Mouse (Mus musculus) embryonic facial prominence, embryonic 11.5 days (tissue): ENCODE data around the gene Unk. TPM values are rescaled to one million over a fixed set of nuclear protein-coding genes. Genes with fewer than 3 reads are reported as not detected.

Experiments used
- ATAC-seq: fragments of 200-750 bp; cut with Nextera tagmentation; replicated peaks from 2 replicates; pipeline ENCODE4 v1.8.0; 2017; ENCODE audit warnings: low read depth; ENCODE audit not compliant: insufficient number of reproducible peaks, low FRiP score, low TSS enrichment
- DNase-seq: peaks from one replicate; pipeline ENCODE4 v3.0.0-alpha.2; 2015; ENCODE audit warnings: low spot score
- H3K27ac ChIP-seq: fragments of 300-500 bp; sonication (generic); replicated peaks from 2 replicates; pipeline ENCODE4 v1.5.1; 2014; ENCODE audit warnings: mild to moderate bottlenecking, low read depth, low read length, control low read depth
- H3K27me3 ChIP-seq: fragments of 300-500 bp; sonication (generic); 2 replicates; pipeline ENCODE4 v1.6.1; 2014; ENCODE audit warnings: mild to moderate bottlenecking, low read length, moderate library complexity, mixed read lengths; ENCODE audit not compliant: control insufficient read depth, insufficient read depth
- H3K36me3 ChIP-seq: fragments of 300-500 bp; sonication (generic); replicated peaks from 2 replicates; pipeline ENCODE4 v1.6.1; 2014; ENCODE audit warnings: low read depth, mild to moderate bottlenecking, low read length, moderate library complexity, mixed read lengths; ENCODE audit not compliant: control insufficient read depth, insufficient read depth
- H3K4me1 ChIP-seq: fragments of 300-500 bp; sonication (generic); 2 replicates; pipeline ENCODE4 v1.6.1; 2014; ENCODE audit warnings: low read length, mixed read lengths; ENCODE audit not compliant: control insufficient read depth, insufficient read depth
- H3K4me2 ChIP-seq: fragments of 300-500 bp; sonication (generic); 2 replicates; pipeline ENCODE4 v1.6.1; 2014; ENCODE audit warnings: low read depth, mild to moderate bottlenecking, control low read depth, low read length, moderate library complexity
- H3K4me3 ChIP-seq: fragments of 300-500 bp; sonication (generic); 2 replicates; pipeline ENCODE4 v1.5.1; 2014; ENCODE audit warnings: low read depth, low read length, control low read depth
- H3K9ac ChIP-seq: fragments of 300-500 bp; sonication (generic); replicated peaks from 2 replicates; pipeline ENCODE4 v1.6.1; 2014; ENCODE audit warnings: mild to moderate bottlenecking, control low read depth, low read length
- H3K9me3 ChIP-seq: fragments of 300-500 bp; sonication (generic); replicated peaks from 2 replicates; pipeline ENCODE4 v1.6.1; 2016; ENCODE audit warnings: mild to moderate bottlenecking, low read length, inconsistent platforms, mixed read lengths; ENCODE audit not compliant: control insufficient read depth
- WGBS: fragments of 180-500 bp; shearing (Covaris S2); extraction: QIAGEN DNeasy Blood & Tissue Kit; methylation state at CpG from one replicate; pipeline ENCODE4 v1.1.7; 2014; 5-methylcytosine and 5-hydroxymethylcytosine counted together
- polyA plus RNA-seq: library from polyadenylated mRNA; unstranded; fragments of >200 nt; fragmentation: Nextera tagmentation; extraction: Ambion mirVana; gene quantifications from 2 replicates; pipeline ENCODE4 v1.2.1, GENCODE M21; 2014

Gene Unk
- polyA plus RNA-seq, 1 experiment from 2014 or later: 21.7 TPM

GRCm38 (mm10) chr11:116084166-116084565 lies 54.0 kb downstream of the Unk start:
- H3K27me3 ChIP-seq: no peaks in the 10 kb centered on the region
- no peak overlapping the region for H3K9ac ChIP-seq
- no peak overlapping the region for H3K4me2 ChIP-seq
- 89% methylated on average over 6 of the region's 6 CpGs for WGBS
- H3K27ac ChIP-seq: no peak overlapping the region
- no peak overlapping the region for H3K4me3 ChIP-seq
- no peak for DNase-seq
- H3K4me1 ChIP-seq: no peaks in the 10 kb centered on the region
- no peaks in the 10 kb centered on the region; the same call in none of the 2 replicates for H3K36me3 ChIP-seq
- no peak for ATAC-seq
- H3K9me3 ChIP-seq: no peaks in the 10 kb centered on the region

- no peaks in the 10 kb centered on the region for H3K4me1 ChIP-seq
- H3K36me3 ChIP-seq: no peaks in the 10 kb centered on the region; the same call in 1 of the 2 replicates
- peak; percentile 99 for DNase-seq
- no peak within 1 kb of the TSS; the same call in 1 of the 2 replicates for H3K27ac ChIP-seq
- H3K9ac ChIP-seq: peak within 1 kb of the TSS; percentile 43
- peak within 1 kb of the TSS; percentile 41 for H3K4me3 ChIP-seq
- peak within 1 kb of the TSS; percentile 55 for H3K4me2 ChIP-seq
- no peaks in the 10 kb centered on the region for H3K27me3 ChIP-seq
- no peaks in the 10 kb centered on the region for H3K9me3 ChIP-seq
- WGBS: 4% methylated on average over 35 of the region's 43 CpGs
- ATAC-seq: peak; percentile 95
Measured at GRCm38 (mm10) chr11:116086258-116087193, 56.4 kb downstream of the Unk start, which contains the start of gene Wbp2. Gene Wbp2, minus strand, starts transcription at chr11:116086995.

GRCm38 (mm10) chr11:116087194-116088130 lies 57.3 kb downstream of the Unk start:
- Histone ChIP-seq H3K9me3 (no peaks in the 10 kb centered on the region), H3K4me1 (no peaks in the 10 kb centered on the region), H3K4me2 (peak overlapping the region; percentile 55), H3K9ac (peak overlapping the region; percentile 43; the same call in 1 of the 2 replicates), H3K27ac (no peak overlapping the region), H3K4me3 (peak overlapping the region; percentile 34), H3K36me3 (no peaks in the 10 kb centered on the region; the same call in 1 of the 2 replicates), H3K27me3 (no peaks in the 10 kb centered on the region)
- WGBS: 3% methylated on average over 31 of the region's 31 CpGs
- peak; percentile 85 for DNase-seq
- ATAC-seq: peak; percentile 73

GRCm38 (mm10) chr11:116088188-116088587 lies 58.1 kb downstream of the Unk start:
- DNase-seq: no peak
- Histone ChIP-seq H3K27ac (no peak overlapping the region), H3K4me2 (no peak overlapping the region; the same call in 1 of the 2 replicates), H3K9me3 (no peaks in the 10 kb centered on the region), H3K9ac (no peak overlapping the region), H3K4me3 (no peak overlapping the region), H3K4me1 (no peaks in the 10 kb centered on the region), H3K36me3 (no peaks in the 10 kb centered on the region; the same call in 1 of the 2 replicates), H3K27me3 (no peaks in the 10 kb centered on the region)
- 80% methylated on average over 8 of the region's 8 CpGs for WGBS
- ATAC-seq: no peak

GRCm38 (mm10) chr11:116088741-116089394 lies 58.7 kb downstream of the Unk start:
- DNase-seq (no peak), ATAC-seq (no peak)
- Histone ChIP-seq H3K36me3 (no peaks in the 10 kb centered on the region), H3K4me1 (no peaks in the 10 kb centered on the region), H3K27ac (no peak overlapping the region), H3K4me2 (no peak overlapping the region), H3K9me3 (no peaks in the 10 kb centered on the region), H3K27me3 (no peaks in the 10 kb centered on the region), H3K9ac (no peak overlapping the region), H3K4me3 (no peak overlapping the region)
- 88% methylated on average over 11 of the region's 11 CpGs for WGBS

- Histone ChIP-seq H3K4me3 (no peak overlapping the region), H3K9ac (no peak overlapping the region), H3K4me2 (no peak overlapping the region), H3K4me1 (no peaks in the 10 kb centered on the region), H3K9me3 (no peaks in the 10 kb centered on the region), H3K36me3 (no peaks in the 10 kb centered on the region), H3K27me3 (no peaks in the 10 kb centered on the region), H3K27ac (no peak overlapping the region)
- ATAC-seq (no peak), DNase-seq (no peak)
- WGBS: 89% methylated on average over 6 of the region's 6 CpGs
Measured at GRCm38 (mm10) chr11:116089545-116089944, 59.4 kb downstream of the Unk start.

- Histone ChIP-seq H3K4me2 (no peak overlapping the region), H3K27me3 (no peaks in the 10 kb centered on the region), H3K27ac (no peak overlapping the region), H3K4me3 (no peak overlapping the region), H3K4me1 (no peaks in the 10 kb centered on the region), H3K9me3 (no peaks in the 10 kb centered on the region), H3K9ac (no peak overlapping the region), H3K36me3 (no peaks in the 10 kb centered on the region)
- 82% methylated on average over 6 of the region's 6 CpGs for WGBS
- no peak for ATAC-seq
- no peak for DNase-seq
Measured at GRCm38 (mm10) chr11:116091591-116091990, 61.5 kb downstream of the Unk start.
